Mouse (Mus musculus) naive thymus-derived CD4-positive, alpha-beta T cell, adult 2 months (primary cell): ENCODE measurements at regions not wholly inside any gene's neighbourhood (a gene's known extent, or its start where the extent isn't known, plus 50 kb on each side); places are given as distances from the start of the nearest gene placed in this dataset.
A peak's percentile ranks its signal among the peaks of the same experiment; 100 is the strongest.

Experiments
- DNase-seq: peaks from one replicate; pipeline ENCODE4 v3.0.0-alpha.2; 2011; ENCODE audit warnings: low read depth

- DNase-seq = no peak
These were observed 74.2 kb upstream of the Dhx40 start for GRCm38 (mm10) chr11:86881710-86882109.

GRCm38 (mm10) chr11:86879356-86879905 is 71.9 kb upstream of the Dhx40 start:
- DNase-seq = no peak

GRCm38 (mm10) chr11:86878327-86879065 is 71.0 kb upstream of the Dhx40 start:
- DNase-seq = no peak

GRCm38 (mm10) chr11:86876509-86876908 is 69.0 kb upstream of the Dhx40 start:
- no peak for DNase-seq

DNA sequence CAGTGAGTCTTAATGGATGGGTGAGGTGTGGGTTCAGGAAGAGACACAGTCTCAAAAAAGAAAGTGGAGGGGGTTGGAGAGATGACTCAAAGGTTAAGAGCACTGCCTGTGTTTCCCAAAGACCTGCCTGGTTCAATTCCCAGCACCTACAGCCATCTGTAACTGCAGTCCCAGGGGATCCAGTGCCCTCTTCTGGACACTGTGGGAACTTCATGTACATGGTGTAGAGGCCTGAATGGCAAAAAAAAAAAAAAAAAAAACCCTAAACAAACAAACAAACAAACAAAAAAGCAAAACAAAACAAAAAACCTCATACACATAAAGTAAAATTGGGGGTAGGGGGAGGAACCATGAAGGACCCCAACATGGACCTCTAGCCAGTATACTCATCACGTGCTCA is 68.2 kb upstream of the Dhx40 start:
- no peak for DNase-seq

GRCm38 (mm10) chr11:86874666-86875295 is 67.2 kb upstream of the Dhx40 start:
- DNase-seq = peak; percentile 31

- no peak for DNase-seq
These were observed 65.8 kb upstream of the Dhx40 start for GRCm38 (mm10) chr11:86873406-86873700.

DNA sequence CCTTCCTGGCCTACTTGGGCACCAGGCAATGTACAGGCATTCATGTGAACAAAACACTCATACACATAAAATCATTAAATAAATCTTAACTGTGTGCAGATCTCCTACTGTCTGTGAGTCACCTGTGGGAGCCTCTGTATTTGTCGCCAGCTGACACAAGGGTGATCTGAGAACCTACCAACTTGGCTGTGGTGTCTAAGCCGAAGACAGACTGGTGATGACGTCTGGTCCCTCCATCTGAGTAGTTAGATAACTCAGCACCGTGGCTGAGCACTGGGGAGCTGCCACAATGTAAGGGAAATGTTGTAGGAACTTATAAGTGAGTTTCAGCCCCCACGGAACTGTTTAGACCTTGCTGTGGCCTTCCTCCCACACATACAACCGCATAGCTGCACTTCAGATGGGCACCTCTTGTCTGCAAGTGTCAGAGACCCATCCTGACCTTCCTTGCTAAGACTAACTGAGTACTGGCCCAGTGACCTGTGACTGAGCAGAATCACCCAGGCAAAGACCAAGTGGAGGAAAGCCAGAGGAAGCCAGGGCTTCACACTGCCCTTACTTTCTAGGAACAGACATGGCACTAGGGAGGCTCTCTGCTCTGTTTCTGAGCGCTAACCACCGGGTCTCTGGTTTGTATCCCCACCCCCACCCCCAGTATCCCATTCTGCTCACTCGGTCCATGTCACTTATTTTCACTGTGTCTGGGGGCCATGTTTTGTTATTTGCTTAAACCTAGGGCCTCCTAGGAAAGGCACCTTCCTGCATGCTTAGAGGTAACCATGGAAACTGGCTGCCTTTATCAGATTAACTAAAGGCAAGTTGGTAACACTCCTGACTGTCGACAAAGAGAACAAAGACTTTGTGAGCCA is 65.2 kb upstream of the Dhx40 start:
- DNase-seq = peak; percentile 14

- DNase-seq = no peak
These were observed 64.2 kb upstream of the Dhx40 start for GRCm38 (mm10) chr11:86871782-86872181.

DNA sequence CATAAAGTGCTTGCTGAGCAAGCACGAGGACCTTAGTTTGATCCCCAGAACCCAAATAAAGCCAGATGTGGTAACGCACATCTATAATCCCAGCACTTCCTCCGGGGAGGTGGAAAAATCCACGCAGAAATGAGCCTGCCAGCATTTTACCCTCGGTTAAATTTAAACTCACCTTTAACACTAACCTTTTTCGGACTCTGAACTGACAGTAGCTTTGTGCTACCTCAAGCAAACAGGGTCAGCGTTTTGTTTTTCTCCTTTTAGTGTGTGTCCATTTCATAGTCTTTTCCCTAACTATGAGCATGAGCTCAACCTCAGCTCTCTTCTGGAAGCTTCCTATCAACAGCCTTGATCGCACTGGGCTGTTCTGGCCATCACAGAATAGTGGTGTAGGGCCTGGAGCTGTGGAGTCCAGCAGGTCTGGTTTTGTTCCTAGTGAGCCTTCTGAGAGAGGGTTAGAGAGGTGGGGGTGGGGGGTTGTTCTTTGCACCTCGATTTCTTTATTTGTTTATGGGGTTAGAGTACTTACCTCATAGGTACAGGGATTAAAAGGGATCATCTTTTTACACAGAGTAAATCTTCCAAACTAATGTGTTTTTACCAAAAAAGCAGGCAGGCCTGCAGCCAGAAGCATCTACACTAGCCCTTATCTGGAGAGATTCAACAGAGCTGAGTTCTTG is 63.1 kb upstream of the Dhx40 start:
- no peak for DNase-seq

- no peak for DNase-seq
These were observed 59.4 kb upstream of the Dhx40 start for GRCm38 (mm10) chr11:86866931-86867330.

DNA sequence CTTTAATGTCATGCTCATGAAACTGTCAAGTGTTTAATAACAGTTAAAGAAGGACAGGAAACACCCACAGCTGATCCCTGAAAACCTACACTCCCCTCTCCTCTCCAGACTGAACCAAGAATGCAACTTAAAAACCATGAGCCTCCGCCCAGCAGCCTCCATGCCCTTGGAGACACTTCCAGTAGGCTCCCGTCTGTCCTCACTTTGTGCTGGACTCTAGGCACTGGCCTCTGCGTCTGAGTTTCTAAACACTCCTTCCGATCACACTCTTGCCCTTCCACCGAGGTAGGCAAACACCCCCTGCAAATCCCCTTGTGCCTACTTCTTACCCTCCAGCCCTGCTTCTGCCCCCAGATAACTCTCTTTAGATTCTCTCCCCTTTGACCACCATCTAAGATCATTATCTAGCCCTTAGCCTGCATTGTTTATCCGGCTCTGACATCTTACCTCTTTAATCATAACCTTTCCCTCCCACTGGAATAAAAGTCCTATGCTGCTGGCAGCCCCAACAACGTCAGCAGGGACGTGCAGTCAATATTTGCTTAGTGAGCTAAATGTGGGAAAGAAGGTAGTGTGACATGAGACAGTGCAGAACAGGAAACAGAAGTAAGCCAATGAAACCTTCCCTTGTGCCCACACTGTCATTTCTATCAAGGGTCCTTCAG is 52.5 kb upstream of the Dhx40 start:
- no peak for DNase-seq

- DNase-seq = no peak
These were observed 51.8 kb upstream of the Dhx40 start for GRCm38 (mm10) chr11:86859236-86859817.

DNA sequence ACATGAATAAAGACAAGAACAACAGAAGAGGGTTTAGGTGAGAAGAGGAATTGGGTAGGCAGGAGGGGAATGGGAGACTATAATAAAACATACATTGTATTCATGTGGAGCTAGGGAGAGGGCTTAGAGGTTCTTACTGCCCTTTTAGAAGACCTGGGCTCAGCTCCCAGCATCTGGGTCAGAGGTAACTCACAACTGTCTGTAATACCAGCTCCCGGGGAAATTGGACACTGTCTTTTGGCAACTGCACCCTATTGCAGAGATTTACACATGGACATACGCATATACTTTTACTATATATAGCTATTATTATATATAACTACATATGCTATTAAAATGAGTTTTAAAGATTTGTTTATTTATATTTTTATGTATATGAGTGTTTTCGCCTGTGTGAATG is 50.7 kb upstream of the Dhx40 start:
- DNase-seq = no peak
